Mouse (Mus musculus) right cerebral cortex, adult 18-20 months (tissue): ENCODE data around the gene Pomgnt2.
A peak's percentile ranks its signal among the peaks of the same experiment; 100 is the strongest.

Experiments used
- DNase-seq: peaks from one replicate; pipeline ENCODE4 v3.0.0; 2022; ENCODE audit warnings: mixed read lengths

The Pomgnt2 gene

DNA sequence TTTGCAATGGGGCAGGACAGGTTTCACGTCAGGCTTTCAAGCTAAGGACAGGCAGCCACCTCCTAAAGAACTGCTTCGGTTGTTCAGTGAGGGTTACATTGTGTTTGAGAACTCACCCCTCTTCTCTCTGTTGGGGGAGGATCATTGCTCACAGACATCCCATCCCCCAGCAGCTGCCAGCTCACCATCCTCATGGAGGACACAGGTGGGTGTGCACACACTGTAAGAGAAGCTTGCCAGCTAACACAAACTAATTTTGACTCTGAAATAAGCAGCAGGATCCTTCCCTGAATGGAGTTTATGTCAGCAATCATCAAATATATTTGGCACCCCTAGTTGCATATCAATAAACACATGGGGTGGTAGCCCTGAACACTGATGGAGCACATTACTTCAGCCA, 15.9 kb upstream of the Pomgnt2 start:
- peak; percentile 68 for DNase-seq

DNA sequence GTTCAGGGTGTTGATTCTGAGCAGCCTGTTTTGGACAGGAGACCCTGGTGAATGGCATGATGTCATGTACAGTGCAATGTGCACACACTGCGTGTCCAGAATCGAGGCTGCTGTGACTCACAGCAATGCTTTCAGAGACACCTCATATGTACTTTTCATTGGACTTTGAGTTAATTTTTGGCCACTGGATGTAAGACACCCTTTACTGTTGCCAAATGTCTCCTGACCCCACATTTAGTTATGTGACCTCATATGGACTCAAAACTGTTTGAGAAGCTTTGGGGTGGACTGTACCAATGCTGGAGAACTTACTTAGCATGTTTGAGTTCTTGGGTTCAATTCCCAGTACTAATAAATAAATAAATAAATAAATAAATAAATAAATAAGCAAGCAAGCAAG, 13.8 kb upstream of the Pomgnt2 start:
- no peak for DNase-seq

DNA sequence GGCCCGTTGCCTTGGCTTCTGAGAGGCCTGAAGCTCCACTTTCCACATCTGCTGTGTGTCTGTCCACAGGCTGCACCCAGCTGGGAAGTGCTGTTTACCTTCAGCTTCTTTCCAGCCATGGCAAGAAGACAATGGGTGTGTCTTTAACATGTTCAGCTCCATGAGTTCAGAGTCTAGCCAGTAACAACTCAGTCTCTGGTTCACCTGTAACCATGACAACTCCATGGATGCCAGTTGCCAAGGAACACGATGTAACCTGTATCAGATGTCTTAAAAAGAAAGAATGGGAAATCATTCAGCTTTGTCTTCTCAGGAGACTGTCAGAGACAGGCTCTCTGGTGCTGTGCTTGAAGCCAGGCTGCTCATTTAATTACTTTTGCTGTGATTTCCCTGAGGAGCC, 12.0 kb upstream of the Pomgnt2 start:
- no peak for DNase-seq

- no peak for DNase-seq
Measured at GRCm38 (mm10) chr9:122006609-122007008, 9.7 kb upstream of the Pomgnt2 start.

GRCm38 (mm10) chr9:122006175-122006574, 9.3 kb upstream of the Pomgnt2 start:
- no peak for DNase-seq

- no peak for DNase-seq
Measured at GRCm38 (mm10) chr9:121997978-121998377, 1.1 kb upstream of the Pomgnt2 start.

DNA sequence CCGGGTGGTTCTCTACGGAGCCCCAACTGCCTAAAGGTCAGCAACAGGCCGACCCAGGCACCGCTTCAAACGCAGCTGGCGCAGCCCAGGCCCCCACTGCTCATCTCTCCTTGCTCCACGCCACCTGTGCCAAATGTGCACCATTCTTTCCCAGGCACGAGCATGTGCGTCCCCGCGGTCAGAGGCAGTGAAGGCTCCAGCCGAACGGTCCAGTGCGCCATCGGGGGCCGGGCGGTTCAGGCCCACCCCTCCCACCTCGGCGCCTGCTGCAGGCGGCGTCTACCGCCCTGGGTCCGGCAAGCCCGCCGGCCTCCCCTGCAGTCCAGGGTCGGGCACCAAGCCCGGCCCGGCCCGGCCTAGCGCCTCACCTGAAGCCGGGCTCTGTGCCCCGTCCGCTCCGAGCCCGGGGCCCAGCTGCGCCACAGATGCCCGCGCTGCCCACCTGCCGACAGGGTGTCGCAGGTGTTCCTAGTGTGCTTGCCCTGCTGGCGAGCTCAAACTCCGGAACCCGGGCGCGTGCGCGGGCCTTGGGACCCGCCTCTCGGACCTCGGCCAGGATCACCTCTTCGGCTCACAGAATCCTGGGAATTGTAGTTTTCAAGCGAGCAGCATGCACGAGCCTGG, 1.3 kb downstream of the Pomgnt2 start:
- peak; percentile 93 for DNase-seq

- no peak for DNase-seq
Measured at GRCm38 (mm10) chr9:121995077-121995476, 1.8 kb downstream of the Pomgnt2 start.

- no peak for DNase-seq
Measured at GRCm38 (mm10) chr9:121993047-121993446, 3.9 kb downstream of the Pomgnt2 start.

GRCm38 (mm10) chr9:121991041-121991440, 5.9 kb downstream of the Pomgnt2 start:
- DNase-seq = no peak

DNA sequence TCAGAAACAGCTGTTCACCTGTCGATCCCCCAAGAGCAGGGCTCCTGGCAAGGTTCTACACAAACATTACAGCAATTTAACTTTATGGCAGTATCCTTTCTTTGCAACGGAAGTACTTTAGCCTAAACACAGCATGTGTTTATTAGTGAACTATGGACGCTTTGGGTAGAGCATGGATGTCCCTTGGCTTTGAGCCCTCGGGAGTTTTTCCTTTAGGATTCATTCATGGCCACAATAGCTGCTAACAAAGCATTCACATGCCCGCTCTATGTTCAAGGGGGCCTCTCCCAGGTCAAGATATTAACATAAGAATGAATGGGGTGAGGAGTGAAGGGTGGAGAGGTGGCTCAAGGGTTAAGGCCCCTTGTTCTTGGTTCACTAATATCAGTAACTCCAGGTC, 7.4 kb downstream of the Pomgnt2 start:
- DNase-seq = no peak

- DNase-seq = no peak
Measured at GRCm38 (mm10) chr9:121988910-121989309, 8.0 kb downstream of the Pomgnt2 start.

- DNase-seq = peak; percentile 70
Measured at GRCm38 (mm10) chr9:121984465-121985461, 12.1 kb downstream of the Pomgnt2 start.

DNA sequence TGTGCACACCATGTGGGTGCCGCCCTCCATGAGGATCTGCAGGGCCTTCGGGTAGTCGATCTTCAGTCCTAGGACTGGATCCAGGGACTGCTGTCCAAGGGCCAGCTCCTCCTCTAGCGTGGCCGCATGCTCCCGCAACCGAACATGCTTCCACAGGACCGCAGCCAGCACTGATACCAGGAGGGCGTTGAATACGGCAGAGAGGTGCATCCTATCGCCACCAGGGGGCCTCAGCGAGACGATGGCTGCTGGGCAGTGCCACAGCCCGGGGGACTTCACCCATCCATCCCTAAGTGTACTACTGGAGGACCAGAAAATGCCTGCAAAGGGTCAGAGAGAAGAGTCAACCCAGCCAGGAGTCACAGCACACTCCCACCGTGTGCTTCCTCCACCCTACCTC, 13.4 kb downstream of the Pomgnt2 start:
- DNase-seq = peak; percentile 80

DNA sequence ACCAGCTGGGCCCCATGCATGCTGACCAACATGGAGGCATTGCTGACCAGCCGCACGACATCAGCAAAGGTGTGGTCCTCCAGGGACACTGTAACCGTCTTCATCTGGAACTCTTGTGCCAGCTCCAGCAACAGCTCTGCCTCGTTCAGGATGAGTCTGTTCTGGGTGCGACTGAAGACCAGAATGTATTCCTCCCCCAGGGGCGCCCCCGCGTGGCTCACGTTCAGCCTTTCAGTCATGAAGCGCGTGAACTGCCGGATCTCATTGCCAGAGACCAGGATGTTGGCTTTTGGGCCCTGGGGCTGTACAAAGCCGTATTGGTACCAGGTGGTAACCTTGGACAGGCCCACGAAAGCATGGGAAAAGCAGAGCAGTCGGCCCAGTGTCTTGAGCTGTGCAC, 14.2 kb downstream of the Pomgnt2 start:
- DNase-seq = no peak

GRCm38 (mm10) chr9:121982214-121982613, 14.7 kb downstream of the Pomgnt2 start:
- no peak for DNase-seq

DNA sequence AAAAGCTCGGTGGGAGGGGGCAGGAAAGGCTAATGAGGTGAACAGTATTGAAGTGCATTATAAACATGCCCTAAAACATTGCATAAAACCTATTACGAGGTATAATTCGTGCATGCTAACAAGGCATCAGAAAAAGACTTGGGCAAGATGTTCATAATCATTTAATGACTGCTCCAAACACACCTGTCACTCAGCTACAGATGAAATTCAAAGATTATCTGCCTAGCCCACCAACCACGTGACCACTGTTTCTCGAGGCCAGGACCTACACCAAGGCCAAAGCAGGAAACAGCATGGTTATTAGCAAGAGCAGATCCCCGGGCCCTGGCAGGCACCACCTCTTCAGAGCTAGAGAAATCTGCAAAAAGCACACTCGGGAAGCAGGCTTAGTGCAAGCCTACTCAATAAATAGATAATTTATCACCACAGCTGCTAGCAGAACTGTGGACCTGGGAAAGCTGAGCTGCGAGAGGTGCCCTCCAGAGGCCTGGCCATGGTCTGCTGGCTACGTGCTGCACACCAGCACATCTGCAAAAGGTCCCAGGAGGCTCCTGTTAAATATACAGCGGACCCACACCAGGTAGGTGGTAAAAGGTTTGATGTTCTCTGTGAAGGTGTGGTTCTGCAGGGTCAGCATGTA, 15.3 kb downstream of the Pomgnt2 start:
- no peak for DNase-seq

DNA sequence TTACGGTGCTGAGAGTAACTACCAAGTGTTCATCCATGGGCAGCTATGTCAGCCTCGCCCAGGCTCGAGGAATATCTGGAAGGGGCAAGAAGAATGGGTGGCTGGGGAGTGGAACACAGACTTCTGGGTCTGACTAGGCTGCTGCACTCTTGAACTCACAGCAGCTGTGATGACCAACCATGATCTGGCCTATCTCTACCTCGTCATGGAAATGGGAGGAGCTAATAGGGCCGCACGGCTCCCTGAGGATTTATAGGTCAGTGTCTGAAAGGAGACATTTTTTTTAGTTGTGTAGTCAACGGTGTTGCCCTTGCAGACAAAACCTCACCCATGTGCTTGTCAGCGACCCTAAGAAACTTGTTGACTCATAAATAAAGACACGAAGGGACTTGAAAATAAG, 15.9 kb downstream of the Pomgnt2 start:
- no peak for DNase-seq

DNA sequence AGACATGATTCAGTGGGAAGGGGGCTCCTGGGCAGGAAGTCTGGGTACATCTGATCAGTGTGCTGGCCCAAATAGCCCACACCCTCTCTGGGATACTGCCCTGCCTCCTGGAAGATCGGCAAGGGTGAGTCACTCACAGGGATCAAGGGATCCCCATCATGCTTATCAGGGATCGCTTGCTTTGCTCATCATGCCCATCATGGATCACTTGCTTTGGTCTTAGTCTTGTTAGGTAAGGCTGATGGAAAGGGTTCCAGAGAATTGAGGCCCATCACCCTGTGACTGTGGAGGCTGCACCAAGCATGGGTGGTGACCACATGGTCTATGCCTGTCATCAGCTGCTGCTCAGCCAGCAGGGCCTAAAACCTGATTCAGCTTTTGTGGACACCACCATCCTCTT, 21.6 kb downstream of the Pomgnt2 start:
- no peak for DNase-seq

- DNase-seq = no peak
Measured at GRCm38 (mm10) chr9:121974141-121974986, 22.5 kb downstream of the Pomgnt2 start.

DNA sequence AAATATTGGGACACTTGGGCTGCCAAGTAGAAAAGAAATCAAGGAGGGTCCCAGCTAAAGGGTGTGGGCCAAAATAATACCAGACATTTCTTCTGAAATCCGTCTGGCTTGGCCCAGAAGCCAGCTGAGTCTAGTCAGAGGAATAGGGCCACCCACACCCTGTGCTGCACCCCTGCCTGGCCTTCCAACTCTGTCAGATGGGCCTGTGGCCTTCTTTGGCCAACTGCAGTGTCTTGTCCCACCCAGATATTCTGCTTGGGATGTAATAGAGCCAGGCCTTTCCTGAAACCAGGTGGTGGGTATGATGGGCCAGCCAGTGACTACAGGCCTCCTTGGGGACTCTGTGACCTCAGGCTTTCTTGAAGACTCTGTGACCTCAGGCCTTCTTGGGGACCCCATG, 23.7 kb downstream of the Pomgnt2 start:
- DNase-seq = no peak

DNA sequence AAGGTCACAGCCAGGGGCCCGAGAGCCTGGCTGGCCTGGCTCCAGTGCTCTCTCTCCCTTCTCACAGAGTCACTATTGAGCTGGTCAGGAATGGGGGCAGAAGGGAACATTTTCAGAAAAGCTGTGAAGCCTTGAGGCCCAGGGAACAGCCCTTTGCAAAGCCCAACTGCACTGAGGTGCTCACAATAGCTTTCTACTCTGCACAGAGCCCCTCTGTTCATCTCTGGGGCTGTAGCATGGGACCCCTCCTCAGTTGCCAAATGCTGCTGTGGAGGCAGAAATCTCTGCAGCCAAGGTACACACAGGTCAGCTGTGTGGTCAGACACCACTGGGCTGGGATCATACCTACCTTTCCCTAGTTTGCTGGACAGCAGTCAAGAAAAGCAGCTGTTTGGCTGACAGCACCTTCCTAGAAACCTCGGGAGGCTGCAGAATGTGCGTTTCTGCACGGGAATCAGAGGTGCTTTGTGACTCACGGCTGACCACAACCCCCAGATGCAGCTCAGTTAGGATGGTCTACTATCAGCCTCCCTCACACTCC, 27.0 kb downstream of the Pomgnt2 start:
- no peak for DNase-seq
